Mouse (Mus musculus): ENCODE data around the gene Cep104. TPM values are rescaled to one million over a fixed set of nuclear protein-coding genes. Genes with fewer than 3 reads are reported as not detected.

Gene Cep104
- total RNA-seq, 2 experiments from 2014 or later, result 22.7 to 25.0 TPM

GRCm38 (mm10) chr4:153980470-153980869 is 5.5 kb downstream of the Cep104 start:
- no peak for DNase-seq (ENCODE audit: low spot score in 2 of 2)

- no peak for DNase-seq (ENCODE audit: low spot score in 2 of 2)
Measured at GRCm38 (mm10) chr4:153992715-153993114, 17.7 kb downstream of the Cep104 start.

- DNase-seq (ENCODE audit: low spot score in 2 of 2), result no peak
Measured at GRCm38 (mm10) chr4:153993505-153993904, 18.5 kb downstream of the Cep104 start.

- no peak for DNase-seq (ENCODE audit: low spot score in 2 of 2)
Measured at GRCm38 (mm10) chr4:154005488-154005887, 30.5 kb downstream of the Cep104 start.

GRCm38 (mm10) chr4:154006264-154006663 is 31.3 kb downstream of the Cep104 start:
- DNase-seq (ENCODE audit: low spot score in 2 of 2), result no peak

GRCm38 (mm10) chr4:154007759-154008158 is 32.8 kb downstream of the Cep104 start:
- DNase-seq (ENCODE audit: low spot score in 2 of 2), result no peak

- no peak for DNase-seq (ENCODE audit: low spot score in 2 of 2)
Measured at GRCm38 (mm10) chr4:154010907-154011645, 36.1 kb downstream of the Cep104 start.

- peak; percentile 73 to 77 for DNase-seq (ENCODE audit: low spot score in 2 of 2)
Measured at GRCm38 (mm10) chr4:154011646-154012089, 36.7 kb downstream of the Cep104 start, which contains the start of gene Lrrc47. Lrrc47 (plus strand) TSS chr4:154011731.

GRCm38 (mm10) chr4:154012132-154012882 is 37.3 kb downstream of the Cep104 start:
- peak in 1 of 2 experiments; percentile 15 for DNase-seq (ENCODE audit: low spot score in 2 of 2)

- no peak for DNase-seq (ENCODE audit: low spot score in 2 of 2)
Measured at GRCm38 (mm10) chr4:154015476-154015875, 40.5 kb downstream of the Cep104 start.

GRCm38 (mm10) chr4:154019571-154019970 is 44.6 kb downstream of the Cep104 start:
- peak; percentile 41 to 49 for DNase-seq (ENCODE audit: low spot score in 2 of 2)

- no peak for DNase-seq (ENCODE audit: low spot score in 2 of 2)
Measured at GRCm38 (mm10) chr4:154021432-154021831, 46.4 kb downstream of the Cep104 start.

GRCm38 (mm10) chr4:154022407-154022806 is 47.4 kb downstream of the Cep104 start:
- no peak for DNase-seq (ENCODE audit: low spot score in 2 of 2)

- DNase-seq (ENCODE audit: low spot score in 2 of 2), result no peak
Measured at GRCm38 (mm10) chr4:154022844-154023243, 47.9 kb downstream of the Cep104 start.

GRCm38 (mm10) chr4:154023754-154024601 is 49.0 kb downstream of the Cep104 start:
- DNase-seq (ENCODE audit: low spot score in 2 of 2), result no peak

GRCm38 (mm10) chr4:154024729-154025521 is 49.9 kb downstream of the Cep104 start:
- DNase-seq (ENCODE audit: low spot score in 2 of 2), result no peak

- peak; percentile 64 to 71 for DNase-seq (ENCODE audit: low spot score in 2 of 2)
Measured at GRCm38 (mm10) chr4:154025641-154026440, 50.8 kb downstream of the Cep104 start, which contains the start of gene Smim1. Smim1 (minus strand) TSS chr4:154026230.

GRCm38 (mm10) chr4:154026441-154026761 is 51.4 kb downstream of the Cep104 start:
- DNase-seq (ENCODE audit: low spot score in 2 of 2), result no peak

- DNase-seq (ENCODE audit: low spot score in 2 of 2), result no peak
Measured at GRCm38 (mm10) chr4:154028066-154028465, 53.1 kb downstream of the Cep104 start.

GRCm38 (mm10) chr4:154028646-154029045 is 53.7 kb downstream of the Cep104 start:
- no peak for DNase-seq (ENCODE audit: low spot score in 2 of 2)

Data from adrenal gland, adult 18-20 months (tissue).